Mouse (Mus musculus) testis, postnatal 10 days (tissue): ENCODE results near the gene Pon2.

Experiments
- DNase-seq: peaks from one replicate; pipeline ENCODE4 v3.0.0; 2021; ENCODE audit warnings: low spot score

The Pon2 gene

GRCm38 (mm10) chr6:5292841-5293240, 5.4 kb downstream of the Pon2 start:
- DNase-seq = no peak

- DNase-seq = no peak
These were observed 6.8 kb downstream of the Pon2 start for GRCm38 (mm10) chr6:5291450-5291849.

- DNase-seq = no peak
These were observed 10.3 kb downstream of the Pon2 start for GRCm38 (mm10) chr6:5287919-5288318.

GRCm38 (mm10) chr6:5287392-5287791, 10.9 kb downstream of the Pon2 start:
- no peak for DNase-seq

GRCm38 (mm10) chr6:5282418-5282817, 15.8 kb downstream of the Pon2 start:
- DNase-seq = no peak

- no peak for DNase-seq
These were observed 17.5 kb downstream of the Pon2 start for GRCm38 (mm10) chr6:5280576-5281305.

GRCm38 (mm10) chr6:5277972-5278371, 20.3 kb downstream of the Pon2 start:
- DNase-seq = no peak

GRCm38 (mm10) chr6:5269641-5270040, 28.6 kb downstream of the Pon2 start:
- DNase-seq = no peak

- DNase-seq = no peak
These were observed 33.5 kb downstream of the Pon2 start for GRCm38 (mm10) chr6:5264793-5265192.

GRCm38 (mm10) chr6:5263250-5263999, 34.8 kb downstream of the Pon2 start:
- no peak for DNase-seq

GRCm38 (mm10) chr6:5262322-5263249, 35.7 kb downstream of the Pon2 start:
- no peak for DNase-seq

- peak; percentile 55 for DNase-seq
These were observed 42.4 kb downstream of the Pon2 start, which contains the start of gene Pon3 for GRCm38 (mm10) chr6:5255722-5256451. Gene Pon3 (minus strand): TSS chr6:5256286.

- no peak for DNase-seq
These were observed 43.0 kb downstream of the Pon2 start for GRCm38 (mm10) chr6:5255291-5255690.

GRCm38 (mm10) chr6:5254869-5255268, 43.4 kb downstream of the Pon2 start:
- DNase-seq = no peak

GRCm38 (mm10) chr6:5245926-5246325, 52.3 kb downstream of the Pon2 start:
- no peak for DNase-seq

GRCm38 (mm10) chr6:5238799-5239198, 59.5 kb downstream of the Pon2 start:
- DNase-seq = no peak

- no peak for DNase-seq
These were observed 60.7 kb downstream of the Pon2 start for GRCm38 (mm10) chr6:5237510-5237909.

- DNase-seq = no peak
These were observed 61.3 kb downstream of the Pon2 start for GRCm38 (mm10) chr6:5236843-5237371.

- DNase-seq = no peak
These were observed 63.7 kb downstream of the Pon2 start for GRCm38 (mm10) chr6:5234563-5234962.

- DNase-seq = no peak
These were observed 64.4 kb downstream of the Pon2 start for GRCm38 (mm10) chr6:5233812-5234211.

- DNase-seq = no peak
These were observed 66.2 kb downstream of the Pon2 start for GRCm38 (mm10) chr6:5232022-5232421.
